Mouse (Mus musculus) heart, adult 2 months (tissue): ENCODE results near the gene Gm9833. TPM values are rescaled to one million over a fixed set of nuclear protein-coding genes. Genes with fewer than 3 reads are reported as not detected.

ENCODE experiments used
- DNase-seq, 2 experiments: peaks; one replicate each; pipeline ENCODE4 v3.0.0; 2021
- H3K27ac ChIP-seq: fragments of 200-600 bp; 2 replicates; pipeline ENCODE4 v1.8.1; 2022
- H3K27me3 ChIP-seq: fragments of 200-500 bp; 2 replicates; pipeline ENCODE4 v1.6.1; 2012; ENCODE audit warnings: mild to moderate bottlenecking, low read length, inconsistent platforms, mixed read lengths; ENCODE audit not compliant: control insufficient read depth, insufficient read depth
- H3K36me3 ChIP-seq: fragments of 200-500 bp; 2 replicates; pipeline ENCODE4 v1.6.1; 2012; ENCODE audit warnings: low read length, inconsistent platforms; ENCODE audit not compliant: control insufficient read depth, insufficient read depth
- H3K4me1 ChIP-seq: fragments of 200-500 bp; 2 replicates; pipeline ENCODE4 v1.6.1; 2011; ENCODE audit warnings: low read length; ENCODE audit not compliant: control insufficient read depth, insufficient read depth
- H3K4me3 ChIP-seq: fragments of 200-600 bp; 2 replicates; pipeline ENCODE4 v1.8.1; 2022
- H3K79me2 ChIP-seq: fragments of 200-500 bp; replicated peaks from 2 replicates; pipeline ENCODE4 v1.6.1; 2012; ENCODE audit warnings: mild to moderate bottlenecking, inconsistent platforms, low read length, moderate library complexity, mixed read lengths; ENCODE audit not compliant: control insufficient read depth, insufficient read depth
- H3K9ac ChIP-seq: fragments of 200-500 bp; 2 replicates; pipeline ENCODE4 v1.6.1; 2012; ENCODE audit warnings: low read depth, mild to moderate bottlenecking, control low read depth, inconsistent platforms, low read length, mixed read lengths
- CTCF ChIP-seq: fragments of 200-600 bp; IDR thresholded peaks from 2 replicates; pipeline ENCODE4 v1.8.1; 2022; ENCODE audit warnings: antibody characterized with exemption, mild to moderate bottlenecking, moderate library complexity
- EP300 ChIP-seq: fragments of 200-500 bp; IDR thresholded peaks from 2 replicates; pipeline ENCODE4 v1.6.1; 2011; ENCODE audit warnings: low read depth, low read length, control low read depth; ENCODE audit not compliant: insufficient read depth
- POLR2A ChIP-seq: fragments of 200-500 bp; IDR thresholded peaks from 2 replicates; pipeline ENCODE4 v1.6.1; 2011; ENCODE audit warnings: mild to moderate bottlenecking, low read depth, low read length, control low read depth; ENCODE audit not compliant: insufficient read depth
- WGBS: fragments of 180-500 bp; shearing (Covaris S2); methylation state at CpG from one replicate; pipeline ENCODE4 v1.1.7; 2018; 5-methylcytosine and 5-hydroxymethylcytosine counted together
- intact Hi-C: fragments of 180-260 bp; cut with DNase I; formaldehyde crosslinking; loops from one replicate; pipeline ENCODE4 v1.15.1; 2025
- polyA plus RNA-seq: library from polyadenylated mRNA; depleted of rRNA; stranded (reverse); fragments of >200 nt; gene quantifications from 2 replicates; pipeline ENCODE4 v1.2.3, GENCODE M21; 2012
- total RNA-seq, 2 experiments: library from RNA; stranded (reverse); gene quantifications; 2 replicates each; pipeline ENCODE4 v1.2.3; 2021

The Gm9833 gene
- total and polyA plus RNA-seq, 3 experiments = 0.14 to 1.6 (median 1.1) TPM

DNA sequence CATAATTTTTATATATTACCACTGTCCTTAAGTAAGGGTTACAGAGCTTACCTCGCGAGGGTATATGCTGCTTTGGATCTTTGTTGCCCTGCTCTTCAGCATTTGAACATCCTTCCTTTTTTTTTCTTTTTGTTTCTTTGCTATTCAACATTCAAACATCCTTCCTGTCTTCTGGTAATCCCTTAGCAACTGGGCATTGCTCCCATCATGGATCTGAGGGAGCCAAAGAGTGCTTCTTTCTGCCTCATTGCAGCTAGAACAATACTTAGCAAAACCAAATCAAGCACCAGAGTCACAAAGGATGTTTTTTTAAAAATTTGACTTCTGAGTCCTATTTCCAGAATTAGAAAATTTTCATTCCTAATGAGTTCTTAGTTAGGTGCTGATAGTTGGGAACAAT, 24.8 kb downstream of the Gm9833 start:
- TF ChIP-seq POLR2A (no peak), EP300 (no peak), CTCF (no peak)
- 73% methylated on average over 2 of the region's 2 CpGs for WGBS

DNA sequence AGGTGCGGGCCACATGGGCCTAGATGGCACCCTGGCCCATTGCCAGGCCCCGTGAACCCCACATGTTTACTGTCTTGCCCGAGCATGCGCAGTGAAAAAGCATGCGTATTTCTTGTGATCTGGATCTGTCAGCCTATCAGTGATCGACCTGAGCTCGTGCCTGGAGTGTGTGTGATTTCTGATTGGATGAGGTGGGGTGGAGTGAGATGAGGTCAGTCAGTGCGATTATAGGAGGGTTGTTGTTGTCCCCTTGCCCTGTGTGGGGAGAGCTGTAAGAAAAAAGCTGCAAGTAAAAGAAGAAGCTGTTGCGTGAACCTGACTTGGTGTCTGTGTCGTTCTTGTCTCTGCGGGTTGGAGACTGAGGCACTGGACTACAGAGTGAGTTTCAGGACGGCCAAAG, 28.6 kb downstream of the Gm9833 start:
- intact Hi-C loops = no loop called here
- H3K4me3 ChIP-seq = no peak overlapping the region
- H3K36me3 ChIP-seq = no peaks in the 10 kb centered on the region
- no peak for DNase-seq
- H3K27me3 ChIP-seq = no peaks in the 10 kb centered on the region
- H3K27ac ChIP-seq = no peak overlapping the region
- H3K4me1 ChIP-seq = no peaks in the 10 kb centered on the region
- H3K79me2 ChIP-seq = no peaks in the 10 kb centered on the region
- no peak for TF ChIP-seq CTCF
- TF ChIP-seq POLR2A = no peak
- no peak for TF ChIP-seq EP300
- H3K9ac ChIP-seq = no peak overlapping the region
- WGBS = 96% methylated on average over 12 of the region's 12 CpGs

More for the DNA sequence above, 24.8 kb downstream of the Gm9833 start:
- Histone ChIP-seq H3K36me3 (no peaks in the 10 kb centered on the region), H3K4me3 (no peak overlapping the region), H3K9ac (no peak overlapping the region), H3K27ac (no peak overlapping the region), H3K4me1 (no peaks in the 10 kb centered on the region), H3K79me2 (no peaks in the 10 kb centered on the region), H3K27me3 (no peaks in the 10 kb centered on the region)
- DNase-seq = no peak
- intact Hi-C loops = no loop called here

DNA sequence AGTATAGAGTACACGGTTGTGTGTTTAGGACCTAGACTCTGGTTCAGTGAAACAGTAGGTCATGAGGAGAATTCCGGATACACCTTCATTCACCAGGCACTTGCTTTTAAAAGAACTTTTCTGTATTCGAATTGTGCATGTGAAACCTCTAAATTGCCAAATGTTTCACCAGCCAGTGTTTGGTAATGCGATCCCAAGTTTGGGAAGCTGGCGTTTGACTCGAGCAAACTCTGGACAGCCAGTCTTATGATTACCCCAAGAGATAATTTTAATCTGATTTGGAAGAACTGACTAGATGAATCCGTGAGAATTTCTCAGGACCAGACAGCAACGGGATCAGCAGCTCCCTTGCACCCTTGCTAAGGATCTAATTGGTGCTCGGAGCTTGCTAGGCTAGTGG, 33.3 kb downstream of the Gm9833 start:
- Histone ChIP-seq H3K4me3 (no peak overlapping the region), H3K27ac (no peak overlapping the region), H3K9ac (no peak overlapping the region), H3K4me1 (no peaks in the 10 kb centered on the region), H3K79me2 (no peaks in the 10 kb centered on the region), H3K27me3 (no peaks in the 10 kb centered on the region), H3K36me3 (no peaks in the 10 kb centered on the region)
- WGBS = 86% methylated on average over 9 of the region's 9 CpGs
- no peak for DNase-seq
- no peak for TF ChIP-seq POLR2A
- TF ChIP-seq CTCF = no peak
- no peak for TF ChIP-seq EP300
- intact Hi-C loops = no loop called here

DNA sequence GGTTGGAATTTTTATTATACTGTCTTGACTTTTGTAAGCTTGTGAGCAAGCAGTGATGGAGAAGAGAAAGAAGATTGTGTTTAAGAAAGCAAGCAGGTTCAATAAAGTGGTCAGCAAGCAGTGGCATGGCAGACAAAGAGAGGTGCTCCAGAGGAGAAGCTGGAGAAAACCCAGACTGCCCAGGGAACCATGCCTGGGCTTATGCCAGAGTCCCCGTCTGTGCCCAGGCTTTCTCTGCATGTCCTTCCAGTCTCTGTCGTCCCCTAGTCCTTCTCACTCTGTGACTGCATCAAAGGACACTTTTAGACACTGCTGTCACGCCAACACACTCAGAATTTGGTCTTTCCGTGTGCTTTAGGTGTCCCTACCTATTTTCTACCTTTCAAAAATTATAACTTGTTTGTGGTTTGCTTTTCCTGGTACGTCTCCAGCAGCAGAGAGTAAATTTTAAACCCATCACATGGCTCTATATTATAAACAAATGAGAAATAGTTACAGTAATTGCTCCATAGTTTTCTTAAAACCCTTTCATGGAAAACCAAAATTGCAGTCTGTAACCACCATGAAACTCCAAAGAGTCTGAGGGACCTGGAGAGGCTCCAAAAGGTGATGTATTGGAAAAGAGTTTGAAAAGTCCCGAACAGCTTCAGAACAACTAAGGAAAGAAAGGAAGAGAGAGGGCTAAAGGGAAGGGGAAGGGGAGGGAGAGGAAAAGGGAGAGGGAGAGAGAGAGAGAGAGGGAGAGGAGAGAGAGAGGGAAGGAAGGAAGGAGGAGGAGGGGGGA, 34.2 kb downstream of the Gm9833 start:
- no peak for TF ChIP-seq CTCF
- no peak for TF ChIP-seq EP300
- TF ChIP-seq POLR2A = no peak
- intact Hi-C loops = no loop called here
- no peak overlapping the region for H3K9ac ChIP-seq
- 64% methylated on average over 6 of the region's 6 CpGs for WGBS
- H3K27me3 ChIP-seq = no peaks in the 10 kb centered on the region
- H3K4me3 ChIP-seq = no peak overlapping the region
- no peaks in the 10 kb centered on the region for H3K36me3 ChIP-seq
- H3K4me1 ChIP-seq = no peaks in the 10 kb centered on the region; the same call in none of the 2 replicates
- H3K79me2 ChIP-seq = no peaks in the 10 kb centered on the region
- DNase-seq = no peak
- no peak overlapping the region for H3K27ac ChIP-seq

DNA sequence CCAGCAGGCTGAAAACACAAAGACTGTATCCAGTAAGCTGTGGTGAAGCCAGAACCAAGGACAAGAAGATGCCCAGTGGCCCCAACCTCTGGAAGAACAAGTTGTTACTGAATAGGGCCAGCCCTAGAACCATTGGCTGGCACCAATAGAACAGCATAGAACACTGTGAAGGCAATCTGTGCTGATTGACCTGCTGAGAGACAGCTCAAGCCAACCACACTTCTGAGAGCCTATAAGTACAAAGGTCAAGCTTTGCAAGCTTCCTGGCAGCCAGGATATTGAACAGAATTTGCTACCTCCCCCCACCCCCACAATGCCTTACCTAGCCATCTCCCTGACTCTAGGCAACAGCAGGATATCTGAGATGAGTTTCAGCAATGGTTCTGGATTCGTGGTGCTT, 35.7 kb downstream of the Gm9833 start:
- WGBS = 91% methylated on average over 1 of the region's 1 CpGs
- no peak for DNase-seq
- Histone ChIP-seq H3K4me1 (no peaks in the 10 kb centered on the region; the same call in none of the 2 replicates), H3K79me2 (no peaks in the 10 kb centered on the region), H3K27me3 (no peaks in the 10 kb centered on the region), H3K9ac (no peak overlapping the region), H3K27ac (no peak overlapping the region), H3K36me3 (no peaks in the 10 kb centered on the region), H3K4me3 (no peak overlapping the region)
- intact Hi-C loops = no loop called here
- TF ChIP-seq EP300 (no peak), POLR2A (no peak), CTCF (no peak)

DNA sequence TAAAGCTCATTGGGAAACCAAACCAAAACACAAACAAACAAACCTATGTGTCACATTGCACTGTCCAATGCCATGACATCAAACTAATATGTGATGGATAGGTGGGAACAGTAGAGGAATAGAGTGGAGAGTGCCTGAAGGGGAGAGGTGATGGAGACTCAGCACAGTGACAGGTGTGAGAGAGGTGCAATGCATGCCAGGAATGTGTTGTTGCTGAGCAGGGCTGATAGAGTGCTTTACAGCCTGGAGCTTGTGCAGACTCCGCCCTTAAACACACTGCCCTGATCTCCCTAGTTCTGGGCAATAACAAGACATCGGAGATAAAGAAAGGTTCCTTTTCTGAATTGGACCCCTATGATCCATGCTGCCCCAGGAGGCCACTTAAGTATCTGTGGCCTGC, 36.2 kb downstream of the Gm9833 start:
- TF ChIP-seq POLR2A (no peak), CTCF (no peak), EP300 (no peak)
- no peaks in the 10 kb centered on the region for H3K36me3 ChIP-seq
- no peaks in the 10 kb centered on the region for H3K27me3 ChIP-seq
- DNase-seq = no peak
- H3K9ac ChIP-seq = no peak overlapping the region
- 90% methylated on average over 2 of the region's 2 CpGs for WGBS
- no peak overlapping the region for H3K4me3 ChIP-seq
- intact Hi-C loops = no loop called here
- H3K4me1 ChIP-seq = no peaks in the 10 kb centered on the region; the same call in none of the 2 replicates
- H3K27ac ChIP-seq = no peak overlapping the region
- H3K79me2 ChIP-seq = no peaks in the 10 kb centered on the region
